Mouse (Mus musculus): ENCODE results near the gene Abcc10.

The Abcc10 gene

GRCm38 (mm10) chr17:46284653-46285052, 43.5 kb downstream of the Abcc10 start:
- no peak for DNase-seq

GRCm38 (mm10) chr17:46283911-46284310, 44.2 kb downstream of the Abcc10 start:
- peak; percentile 66 for DNase-seq

DNA sequence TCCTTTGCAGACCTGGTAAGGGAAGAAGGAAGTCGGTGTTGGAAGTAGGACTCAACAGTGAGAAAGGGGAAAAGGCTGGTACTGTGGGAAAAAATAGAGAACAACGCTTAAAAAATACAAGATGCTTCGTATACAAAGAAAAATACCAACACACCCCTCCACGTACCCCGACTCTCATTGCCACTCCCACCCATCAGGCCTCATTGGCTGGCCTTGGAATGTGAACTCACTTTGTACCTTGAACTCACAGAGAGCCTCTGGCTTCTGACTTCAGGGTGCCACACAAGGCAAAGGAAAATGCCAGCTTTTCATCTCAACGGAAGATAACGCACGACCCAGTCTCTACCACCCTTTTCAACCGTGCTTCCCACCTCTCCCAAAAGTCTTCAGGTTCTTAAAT, 45.0 kb downstream of the Abcc10 start:
- peak; percentile 69 for DNase-seq

DNA sequence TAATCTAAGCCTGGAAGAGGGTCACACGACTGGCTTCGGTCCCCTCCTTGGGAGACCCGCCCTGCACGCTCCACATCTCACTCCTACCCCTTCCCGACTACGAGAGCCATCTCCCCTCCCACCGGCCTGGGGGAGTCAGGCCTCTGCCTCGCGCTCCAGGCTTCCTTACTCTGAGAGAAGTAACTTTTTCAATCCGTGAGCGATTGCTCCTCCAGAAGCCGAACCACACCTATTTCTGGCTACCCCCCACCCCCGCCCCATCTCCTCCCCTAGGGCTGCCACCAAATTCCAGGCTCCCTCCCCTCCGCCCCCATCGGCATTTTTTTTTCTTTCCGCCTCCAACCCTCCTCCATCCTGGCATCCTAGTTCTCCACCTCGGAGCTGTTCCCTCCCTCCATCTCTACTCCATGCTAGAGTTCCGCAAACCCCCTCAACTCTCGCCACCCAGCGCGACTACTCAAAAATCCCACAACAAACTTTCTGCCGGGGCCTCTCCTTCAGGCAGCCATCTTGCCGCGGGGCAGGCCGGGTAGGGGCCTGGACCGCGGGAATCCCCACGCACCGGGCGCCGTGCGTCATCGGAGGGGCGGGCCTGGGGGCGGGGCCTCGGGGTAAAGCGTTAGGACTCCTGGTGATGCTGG, 45.5 kb downstream of the Abcc10 start, which contains the start of gene Tjap1:
Gene Tjap1 (minus strand): TSS at position 544 of the 641 bp plus-strand sequence.
- DNase-seq, result peak; percentile 84

DNA sequence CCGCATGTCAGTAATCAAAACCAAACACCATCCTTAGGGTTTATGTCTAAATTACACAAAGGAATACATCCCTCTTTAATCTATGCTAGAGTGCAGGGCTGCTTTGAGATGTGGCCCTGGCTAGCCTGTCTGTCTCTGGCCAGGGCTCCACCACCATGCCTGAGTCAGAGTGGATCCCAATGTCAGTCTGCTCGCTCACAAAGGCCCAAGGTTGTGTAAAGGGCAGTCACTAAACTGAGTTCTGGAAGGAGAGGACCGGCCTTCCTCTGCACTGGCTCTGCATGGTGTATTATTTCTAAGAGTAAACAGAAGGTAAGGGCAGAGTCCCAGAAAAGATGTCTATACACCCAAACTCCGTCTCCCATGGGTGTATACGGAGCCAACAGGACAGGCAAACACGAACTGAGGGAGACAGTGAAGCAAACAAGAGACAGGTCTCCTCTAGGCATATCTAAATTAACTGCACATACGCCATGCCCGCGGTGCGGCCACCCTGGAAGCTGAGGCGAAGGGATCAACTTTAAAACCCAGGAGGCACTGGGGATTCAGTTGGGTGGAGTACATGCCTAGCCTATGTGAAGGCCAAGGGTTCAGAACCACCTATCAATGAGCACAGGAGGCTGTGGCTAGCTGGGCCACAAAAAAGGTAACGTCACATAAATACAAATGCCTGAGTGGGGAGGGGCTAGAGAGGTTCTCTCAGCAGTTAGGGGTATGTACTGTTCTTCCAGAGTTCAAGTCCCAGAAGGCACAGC, 50.0 kb downstream of the Abcc10 start:
- DNase-seq, result no peak

- DNase-seq, result no peak
Measured at GRCm38 (mm10) chr17:46277586-46277985, 50.6 kb downstream of the Abcc10 start.

DNA sequence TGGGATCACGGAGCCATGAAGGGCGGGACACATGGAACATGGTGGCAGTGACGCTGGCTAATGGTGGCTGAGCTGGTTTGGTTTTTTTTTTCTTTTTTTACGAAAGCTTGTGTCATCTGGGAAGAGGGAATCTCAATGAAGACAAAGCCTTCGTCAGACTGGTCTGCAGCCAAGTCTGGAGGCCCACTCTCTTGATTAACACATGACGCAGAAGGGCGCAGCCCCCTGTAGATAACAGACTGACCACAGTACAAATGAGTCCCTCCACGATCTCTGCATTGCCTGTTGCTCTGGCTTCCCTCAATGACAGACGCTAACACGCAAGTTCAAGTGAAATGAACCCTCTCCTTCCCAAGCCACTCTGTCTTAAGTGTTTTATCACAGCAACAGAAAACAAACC, 52.6 kb downstream of the Abcc10 start:
- DNase-seq, result no peak

GRCm38 (mm10) chr17:46275034-46275433, 53.1 kb downstream of the Abcc10 start:
- no peak for DNase-seq

DNA sequence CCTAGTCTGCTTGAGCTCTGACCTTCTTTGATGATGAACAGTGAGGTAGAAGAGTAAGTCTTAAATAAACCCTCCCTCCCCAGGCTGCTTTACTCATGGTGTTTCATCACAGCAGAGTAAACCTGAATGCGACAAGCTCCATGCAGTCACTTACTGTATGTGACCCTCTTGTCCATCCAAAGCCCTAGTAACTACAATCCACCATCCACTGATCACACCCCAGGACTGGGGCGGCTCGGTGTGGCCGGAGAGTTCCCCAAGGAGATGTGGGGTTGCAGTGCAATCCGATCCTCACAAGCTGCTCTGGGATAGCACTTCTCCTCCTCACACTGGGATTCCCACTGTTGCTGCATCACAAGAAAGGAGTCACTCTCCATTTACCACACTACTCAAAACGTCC, 53.7 kb downstream of the Abcc10 start:
- no peak for DNase-seq

- DNase-seq, result no peak
Measured at GRCm38 (mm10) chr17:46273803-46274236, 54.3 kb downstream of the Abcc10 start.

DNA sequence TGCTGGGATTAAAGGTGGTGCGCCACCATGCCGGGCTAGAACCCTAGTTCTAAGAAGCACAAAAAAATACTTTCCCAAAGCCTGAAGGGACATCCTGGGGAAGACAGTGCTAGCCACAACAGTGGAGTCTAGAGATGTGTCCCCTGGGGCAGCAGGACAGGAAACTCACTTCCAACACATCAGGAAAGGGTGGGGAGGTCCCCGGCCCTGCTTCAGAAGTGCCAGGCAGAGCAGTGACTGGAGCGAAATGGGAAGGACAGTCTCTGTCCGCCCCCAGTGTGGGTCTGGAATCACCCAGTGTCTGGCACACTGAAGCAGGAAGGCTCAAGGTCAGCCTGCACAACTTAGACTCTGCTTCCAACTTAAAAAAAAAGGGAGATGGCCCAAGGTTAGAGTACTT, 55.5 kb downstream of the Abcc10 start:
- peak; percentile 56 for DNase-seq

GRCm38 (mm10) chr17:46272058-46272457, 56.1 kb downstream of the Abcc10 start:
- DNase-seq, result no peak

DNA sequence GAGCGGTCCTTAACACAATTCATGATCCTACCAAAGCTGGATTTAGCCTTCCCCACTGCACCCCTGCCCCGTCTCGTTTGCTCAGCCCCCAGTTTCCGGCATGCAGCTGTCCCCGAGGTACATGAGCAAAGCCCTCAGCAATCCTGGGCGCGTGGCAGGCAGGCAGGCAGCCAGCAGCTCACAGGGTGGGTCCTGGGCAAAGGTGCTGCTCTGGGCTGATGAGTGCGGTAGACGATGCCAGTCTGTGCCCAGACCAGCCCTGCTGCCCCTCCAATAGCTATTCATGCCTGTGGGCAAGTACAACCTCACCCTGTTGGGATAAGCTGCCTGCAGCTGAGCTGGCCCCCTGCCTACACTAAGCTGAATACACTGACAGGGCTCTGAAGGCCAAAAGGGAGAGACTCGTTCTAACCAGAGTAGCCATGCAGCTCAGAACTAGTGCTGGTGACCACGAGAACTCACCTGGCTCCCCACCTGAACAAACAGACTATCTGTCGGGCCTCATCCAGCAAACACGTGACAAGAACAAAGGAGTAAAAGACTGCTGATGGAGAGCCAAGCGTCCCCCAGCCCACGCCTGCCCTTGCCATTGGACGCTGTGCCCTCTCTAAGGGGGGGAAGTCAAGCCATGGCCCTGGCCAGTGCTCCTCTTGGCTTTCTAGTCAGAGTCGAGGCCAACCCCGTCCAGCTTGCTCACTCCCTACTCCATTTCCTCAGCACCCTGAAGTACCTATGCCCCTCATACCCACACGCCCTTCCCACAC, 58.2 kb downstream of the Abcc10 start:
- peak; percentile 60 for DNase-seq

- no peak for DNase-seq
Measured at GRCm38 (mm10) chr17:46268026-46268720, 60.0 kb downstream of the Abcc10 start.

GRCm38 (mm10) chr17:46267511-46267910, 60.6 kb downstream of the Abcc10 start:
- no peak for DNase-seq

GRCm38 (mm10) chr17:46266986-46267385, 61.2 kb downstream of the Abcc10 start:
- DNase-seq, result no peak

DNA sequence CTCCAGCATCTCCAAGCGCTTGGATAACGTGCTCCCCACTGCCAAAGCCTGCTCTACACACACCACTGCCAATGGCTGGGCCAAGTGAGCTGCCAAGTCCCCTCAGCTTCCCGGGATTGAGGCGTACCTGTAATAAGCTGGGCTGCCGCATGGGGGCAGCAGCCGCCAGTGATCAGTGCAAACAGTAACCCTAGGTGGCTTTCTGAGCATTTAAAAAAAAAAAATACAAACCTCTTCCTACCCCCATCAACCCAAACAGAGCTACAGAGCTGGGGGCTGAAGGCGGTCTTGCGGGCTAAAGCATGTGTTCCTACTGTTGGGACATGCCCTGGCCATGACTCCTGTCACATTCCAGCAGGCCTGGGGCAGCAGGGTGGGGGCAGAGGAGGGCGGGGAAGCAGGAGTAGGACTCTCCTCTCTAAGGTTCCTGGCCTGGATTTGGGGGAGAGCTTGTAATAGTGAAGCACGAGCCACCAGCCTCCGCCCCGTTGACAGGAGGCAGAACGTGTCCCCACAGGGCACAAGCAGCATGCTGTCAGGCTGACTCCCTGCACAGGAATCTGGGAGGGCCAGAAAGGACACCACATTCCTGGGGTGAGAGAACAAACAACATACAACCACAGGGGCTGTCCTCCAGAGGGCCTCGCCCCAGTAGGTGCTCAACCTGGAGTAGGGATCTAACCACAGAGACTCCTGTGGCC, 62.1 kb downstream of the Abcc10 start:
- DNase-seq, result peak; percentile 81

- DNase-seq, result no peak
Measured at GRCm38 (mm10) chr17:46265502-46265901, 62.6 kb downstream of the Abcc10 start.

GRCm38 (mm10) chr17:46262201-46262694, 65.9 kb downstream of the Abcc10 start:
- no peak for DNase-seq

DNA sequence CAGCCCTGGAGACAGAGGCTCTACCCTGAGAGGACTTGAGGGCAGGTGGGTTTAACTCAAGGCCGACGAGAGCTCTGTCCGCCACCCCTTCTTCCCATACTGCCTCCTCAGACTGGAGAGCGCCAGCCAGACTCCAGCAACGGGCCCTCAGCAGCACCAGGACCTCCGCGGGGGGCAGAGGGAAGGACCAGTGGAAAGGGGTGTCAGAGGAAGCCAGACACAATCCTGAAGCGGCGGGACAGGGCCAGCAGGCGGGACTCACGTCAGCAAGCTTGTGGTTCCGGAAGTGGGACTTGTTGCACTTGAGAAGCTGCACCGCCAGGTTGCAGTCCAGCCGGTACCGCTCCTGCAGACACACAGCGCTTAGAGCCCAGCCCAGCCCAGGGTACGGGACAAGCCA, 68.5 kb downstream of the Abcc10 start:
- no peak for DNase-seq

DNA sequence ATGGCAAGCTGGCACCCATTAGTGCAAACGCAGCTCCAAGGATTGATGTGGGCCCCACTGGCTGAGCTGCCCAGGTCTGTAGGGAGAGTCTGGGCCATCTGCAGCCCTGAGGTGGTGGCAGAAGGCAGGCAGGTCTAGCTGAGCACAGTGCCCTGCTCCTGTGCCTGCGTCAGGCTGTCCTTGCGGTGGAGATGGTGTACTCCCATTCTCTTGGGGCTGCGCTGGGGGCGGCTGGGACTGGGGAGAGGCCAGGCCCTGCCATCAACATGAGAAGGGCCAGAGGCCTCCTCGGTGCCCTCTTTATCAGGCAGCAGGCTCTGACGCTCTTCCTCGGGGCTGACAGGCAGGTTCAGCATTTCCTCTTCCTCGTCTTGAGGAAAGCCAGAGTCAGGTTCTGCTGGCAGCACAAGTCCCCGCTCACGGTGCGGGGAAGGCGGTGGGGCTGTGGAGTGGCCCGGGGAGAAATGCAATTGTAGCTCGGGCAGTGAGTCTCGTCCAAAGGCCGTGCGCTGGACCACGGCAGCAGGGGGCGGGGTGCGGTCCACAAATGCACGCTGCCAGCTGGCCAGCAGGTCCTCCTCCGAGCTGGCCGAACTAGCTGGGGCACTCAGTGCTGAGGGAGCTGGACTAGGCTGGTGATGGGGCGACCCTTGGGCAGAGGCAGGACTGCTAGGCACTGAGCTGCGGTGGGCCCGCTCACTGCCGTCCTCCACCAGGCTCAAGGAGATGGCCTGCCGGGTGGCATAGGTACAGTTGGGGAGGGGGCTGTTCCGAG, 69.7 kb downstream of the Abcc10 start:
- no peak for DNase-seq

All from kidney, adult 9 months (tissue).